Mouse (Mus musculus) liver, embryonic 14.5 days (tissue): ENCODE data around the gene Dok5.

Experiments used
- CTCF ChIP-seq: IDR thresholded peaks from 2 replicates; pipeline ENCODE4 v1.5.1; 2016; ENCODE audit warnings: antibody characterized with exemption, low read depth, control low read depth
- EP300 ChIP-seq: IDR thresholded peaks from 2 replicates; pipeline ENCODE4 v1.6.1; 2016; ENCODE audit warnings: antibody characterized with exemption, low read depth

DNA sequence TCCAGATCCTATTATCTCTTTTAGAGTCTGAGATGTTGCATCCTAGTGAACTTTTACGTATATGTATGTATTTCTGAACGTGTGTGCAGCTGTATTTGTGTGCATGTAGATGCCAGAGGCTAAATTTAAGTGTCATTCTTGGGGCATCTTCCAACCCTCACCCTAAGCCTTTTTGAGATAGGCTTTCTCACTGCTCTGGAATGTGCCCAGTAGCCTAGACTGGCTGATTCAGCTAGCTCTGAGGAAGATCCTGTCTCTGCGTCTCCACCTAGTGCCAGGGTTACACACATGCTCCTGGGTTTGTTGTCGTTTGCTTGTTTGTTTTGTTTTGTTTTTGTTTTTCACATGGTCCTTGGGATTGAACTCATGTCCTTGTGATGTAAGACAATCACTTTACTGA, 31.1 kb upstream of the Dok5 start:
- no peak for TF ChIP-seq CTCF
- no peak for TF ChIP-seq EP300
